Mouse (Mus musculus) NIH3T3 (cell line): Measurements from ENCODE around the gene Gm14569.

ENCODE experiments used
- DNase-seq: peaks from one replicate; pipeline ENCODE4 v3.0.0-alpha.2; 2012; ENCODE audit warnings: low read depth

Gm14569 gene

GRCm38 (mm10) chrX:36491730-36492129 lies at the start of gene Gm14569:
Gene Gm14569 (minus strand): TSS chrX:36491830.
- DNase-seq = no peak

- DNase-seq = peak; percentile 82
These were observed 42.9 kb upstream of the Gm14569 start for GRCm38 (mm10) chrX:36534514-36534913.

DNA sequence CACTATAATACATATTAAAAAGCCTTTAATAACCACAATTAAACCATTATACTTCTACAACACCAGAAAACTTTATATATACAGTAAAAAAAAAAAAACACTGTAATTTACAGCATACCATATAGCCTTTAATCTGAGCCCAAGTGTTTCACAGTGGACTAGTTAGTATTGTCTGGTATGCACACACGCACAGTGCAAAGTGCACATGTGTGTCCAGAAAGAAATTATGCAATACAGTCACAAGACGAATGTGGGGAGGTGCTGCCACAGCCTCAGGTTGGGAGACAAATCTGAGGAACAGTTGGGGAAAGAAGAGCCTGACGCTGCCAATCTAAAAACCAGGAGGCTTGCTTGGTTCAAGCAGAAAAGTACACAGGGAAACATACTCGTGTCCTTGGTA lies 42.1 kb upstream of the Gm14569 start:
- peak; percentile 2 for DNase-seq

GRCm38 (mm10) chrX:36530251-36530650 lies 38.6 kb upstream of the Gm14569 start:
- no peak for DNase-seq

GRCm38 (mm10) chrX:36523729-36524128 lies 32.1 kb upstream of the Gm14569 start:
- DNase-seq = no peak

DNA sequence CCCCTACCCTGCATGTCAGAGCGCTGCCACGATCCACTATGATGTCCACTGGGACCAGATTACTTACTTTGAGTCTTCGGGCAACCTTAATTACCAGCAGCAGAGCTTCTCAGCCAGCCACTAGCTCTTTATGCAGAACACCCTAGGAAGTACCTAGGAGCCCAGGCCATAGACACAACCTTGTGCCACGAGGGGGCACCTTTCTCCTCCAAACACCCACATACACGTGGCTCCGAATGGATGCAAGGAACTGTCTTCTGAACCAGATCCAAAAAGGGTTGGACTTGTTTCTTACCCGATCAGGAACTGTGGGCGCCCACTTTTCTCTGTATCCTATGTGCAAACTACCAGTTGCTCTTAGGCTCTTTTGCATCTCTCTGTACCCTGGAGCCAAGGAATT lies 22.1 kb upstream of the Gm14569 start:
- DNase-seq = peak; percentile 19

DNA sequence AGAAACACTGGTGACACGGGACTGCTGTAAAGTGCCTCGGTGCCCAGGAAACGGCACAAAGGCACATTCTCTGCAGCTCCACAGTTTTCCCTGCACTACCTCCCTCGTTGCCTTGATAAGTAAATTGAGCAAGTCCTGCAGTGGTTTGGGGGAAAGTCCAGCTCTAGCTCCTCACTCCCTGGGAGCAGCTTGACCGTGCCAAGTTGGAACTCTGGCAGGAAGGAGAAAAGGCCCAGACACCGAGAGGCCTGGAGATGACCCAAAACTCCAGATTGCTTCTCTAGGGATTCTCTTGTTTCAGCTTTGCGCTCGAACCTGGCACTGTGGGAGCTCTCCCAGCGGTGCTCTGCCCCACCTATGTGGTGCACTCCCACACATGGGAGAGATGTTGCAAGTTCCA lies 21.6 kb upstream of the Gm14569 start:
- DNase-seq = peak; percentile 23

DNA sequence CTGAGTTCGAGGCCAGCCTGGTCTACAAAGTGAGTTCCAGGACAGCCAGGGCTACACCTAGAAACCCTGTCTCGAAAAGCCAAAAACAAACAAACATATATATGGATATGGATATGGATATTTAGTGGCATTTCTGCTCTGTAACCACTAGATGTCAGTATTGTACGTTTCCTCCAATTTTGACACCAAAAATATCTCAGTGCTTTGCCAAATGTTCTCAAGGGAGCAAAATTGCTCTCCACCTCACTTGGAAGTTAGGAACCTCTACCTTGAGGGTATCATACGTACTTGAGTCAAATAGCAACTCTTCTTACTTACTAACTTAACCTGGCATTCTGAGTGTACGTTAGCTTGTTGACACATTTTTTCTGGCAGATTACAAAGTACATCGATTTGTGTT lies 15.2 kb upstream of the Gm14569 start:
- peak; percentile 58 for DNase-seq

DNA sequence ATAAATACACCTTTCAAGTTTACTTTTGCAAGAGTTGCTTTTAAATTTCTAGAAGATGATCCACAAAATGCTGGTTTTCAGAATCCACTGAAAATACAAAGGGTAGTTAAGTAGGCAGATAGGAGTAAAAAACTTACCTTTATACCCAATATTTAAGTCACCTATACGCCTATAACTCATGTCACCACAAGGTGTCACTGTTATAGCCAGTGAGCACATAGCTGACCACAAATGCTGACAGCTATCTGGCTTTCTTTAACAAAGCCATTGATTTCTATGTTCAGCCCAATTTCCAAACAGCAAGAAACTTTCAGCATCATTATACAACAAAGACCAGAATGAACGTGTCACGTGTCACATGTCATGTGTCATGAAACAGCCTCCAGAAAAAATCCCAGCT lies 2.1 kb downstream of the Gm14569 start:
- peak; percentile 32 for DNase-seq

DNA sequence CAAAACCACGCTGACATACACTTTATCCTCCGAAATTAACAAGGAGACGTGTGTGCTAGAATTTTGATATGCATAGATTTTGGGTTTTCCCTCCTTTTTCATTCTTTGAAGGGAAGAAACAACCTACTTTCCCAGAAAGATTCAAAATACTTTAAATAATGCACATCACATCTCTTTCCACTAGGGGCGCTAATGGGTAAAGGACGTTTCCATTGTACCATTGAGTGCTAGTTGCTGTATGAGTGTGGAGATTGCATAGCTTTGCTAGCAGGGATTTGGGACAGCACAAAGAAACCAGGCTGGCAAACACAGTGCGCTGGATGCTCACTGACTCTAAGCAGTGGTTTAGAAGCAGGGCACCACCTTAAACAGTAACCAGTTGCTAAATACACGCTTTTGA lies 3.6 kb downstream of the Gm14569 start:
- DNase-seq = peak; percentile 5

DNA sequence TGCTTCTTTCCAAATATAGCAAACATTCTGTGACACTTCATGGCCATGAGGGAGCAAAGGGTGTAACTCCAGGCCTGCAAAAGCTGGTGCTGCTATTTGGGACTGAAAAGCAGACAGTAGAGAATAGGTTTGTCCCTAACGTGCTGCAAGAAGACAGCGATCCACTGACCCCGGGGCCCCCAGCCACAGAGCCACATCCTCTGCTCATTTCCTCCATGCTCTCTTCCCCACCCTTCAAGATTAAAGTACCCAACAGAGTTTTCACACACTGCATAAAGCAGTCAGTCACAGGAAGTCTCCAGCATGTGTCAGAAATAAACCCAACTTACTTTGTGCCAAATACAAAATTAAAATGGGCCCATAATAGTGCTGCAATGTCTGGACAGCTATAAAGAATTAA lies 16.8 kb downstream of the Gm14569 start:
- no peak for DNase-seq

GRCm38 (mm10) chrX:36474103-36474751 lies 17.4 kb downstream of the Gm14569 start:
- DNase-seq = peak; percentile 7

- peak; percentile 45 for DNase-seq
These were observed 35.6 kb downstream of the Gm14569 start for GRCm38 (mm10) chrX:36456031-36456430.

- no peak for DNase-seq
These were observed 53.7 kb downstream of the Gm14569 start for GRCm38 (mm10) chrX:36437932-36438331.

- DNase-seq = no peak
These were observed 56.6 kb downstream of the Gm14569 start for GRCm38 (mm10) chrX:36434993-36435392.

- DNase-seq = no peak
These were observed 72.5 kb downstream of the Gm14569 start for GRCm38 (mm10) chrX:36419153-36419552.

GRCm38 (mm10) chrX:36402316-36402715 lies 89.3 kb downstream of the Gm14569 start:
- DNase-seq = no peak

GRCm38 (mm10) chrX:36400980-36401379 lies 90.7 kb downstream of the Gm14569 start, which contains the start of gene Gm6268:
Gene Gm6268 (plus strand): TSS chrX:36401280.
- DNase-seq = no peak

GRCm38 (mm10) chrX:36393279-36393678 lies 98.4 kb downstream of the Gm14569 start:
- peak; percentile 48 for DNase-seq

- no peak for DNase-seq
These were observed 99.0 kb downstream of the Gm14569 start for GRCm38 (mm10) chrX:36392672-36393071.

GRCm38 (mm10) chrX:36390503-36390902 lies 101.1 kb downstream of the Gm14569 start:
- no peak for DNase-seq

GRCm38 (mm10) chrX:36389971-36390370 lies 101.7 kb downstream of the Gm14569 start:
- peak; percentile 5 for DNase-seq

- no peak for DNase-seq
These were observed 106.3 kb downstream of the Gm14569 start for GRCm38 (mm10) chrX:36385340-36385739.
